Mouse (Mus musculus): ENCODE data around the gene Ccdc6.

The Ccdc6 gene

GRCm38 (mm10) chr10:70135680-70136079, 38.8 kb downstream of the Ccdc6 start:
- DNase-seq = no peak

DNA sequence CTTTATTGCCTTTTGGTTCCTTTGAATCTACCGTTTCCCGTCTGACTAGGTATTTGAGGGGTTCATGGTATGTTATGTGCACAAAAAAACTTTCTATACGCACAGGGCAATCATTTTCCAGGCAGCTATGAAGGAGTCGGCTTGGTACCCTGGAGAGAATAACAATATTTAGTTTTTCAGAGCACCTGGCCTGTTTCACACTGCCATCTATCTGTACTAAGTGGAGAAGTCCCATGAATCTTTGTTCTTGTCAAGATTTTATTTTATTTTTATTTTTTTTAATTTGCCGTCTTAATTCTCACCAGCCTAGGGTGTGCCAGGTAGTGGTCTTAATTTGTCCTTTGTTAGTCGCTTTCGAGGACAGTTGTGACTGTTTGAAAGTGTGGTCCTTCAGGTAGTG, 40.7 kb downstream of the Ccdc6 start:
- DNase-seq = no peak

DNA sequence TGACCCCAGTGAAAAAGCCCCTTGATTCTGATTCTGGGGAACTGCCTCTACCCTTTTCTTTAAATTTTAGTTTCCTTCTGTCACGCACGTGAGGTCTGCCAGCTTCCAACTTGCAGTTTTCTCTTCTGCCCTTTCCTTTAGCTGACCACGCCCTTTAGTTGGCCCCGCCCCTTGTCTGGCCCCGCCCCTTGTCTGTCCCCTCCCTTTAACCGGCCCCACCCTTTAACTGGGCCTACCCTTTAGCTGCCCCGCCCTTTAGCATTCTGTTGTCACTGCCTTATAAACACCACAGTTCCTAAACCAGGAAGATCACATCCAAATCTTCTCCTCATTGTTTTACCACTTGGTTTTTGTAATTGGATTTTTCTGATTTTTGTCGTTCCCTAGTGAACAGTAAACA, 41.2 kb downstream of the Ccdc6 start:
- DNase-seq = no peak

GRCm38 (mm10) chr10:70139368-70139767, 42.4 kb downstream of the Ccdc6 start:
- no peak for DNase-seq

DNA sequence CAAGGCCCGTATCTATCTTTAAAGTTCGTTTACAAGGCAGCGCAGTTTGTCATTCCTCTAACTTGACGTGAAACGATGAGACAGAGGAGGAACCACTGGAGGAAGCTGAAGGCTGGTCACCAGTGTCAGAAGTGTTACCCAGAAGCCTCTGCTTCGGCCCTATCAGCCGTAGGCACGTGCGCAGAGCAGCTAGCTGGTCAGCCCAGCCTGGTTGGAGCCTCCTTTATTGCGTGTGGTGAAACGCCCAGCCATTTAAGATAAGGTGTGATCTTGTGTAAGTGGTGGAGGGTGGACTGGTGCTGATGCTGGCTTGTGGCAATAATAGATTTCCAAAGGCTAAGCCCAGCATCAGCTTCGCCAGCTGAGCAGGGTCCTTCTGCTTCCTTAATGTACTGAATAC, 43.5 kb downstream of the Ccdc6 start:
- no peak for DNase-seq

GRCm38 (mm10) chr10:70142623-70143022, 45.7 kb downstream of the Ccdc6 start:
- DNase-seq = no peak

GRCm38 (mm10) chr10:70144004-70144557, 47.2 kb downstream of the Ccdc6 start:
- DNase-seq = no peak

DNA sequence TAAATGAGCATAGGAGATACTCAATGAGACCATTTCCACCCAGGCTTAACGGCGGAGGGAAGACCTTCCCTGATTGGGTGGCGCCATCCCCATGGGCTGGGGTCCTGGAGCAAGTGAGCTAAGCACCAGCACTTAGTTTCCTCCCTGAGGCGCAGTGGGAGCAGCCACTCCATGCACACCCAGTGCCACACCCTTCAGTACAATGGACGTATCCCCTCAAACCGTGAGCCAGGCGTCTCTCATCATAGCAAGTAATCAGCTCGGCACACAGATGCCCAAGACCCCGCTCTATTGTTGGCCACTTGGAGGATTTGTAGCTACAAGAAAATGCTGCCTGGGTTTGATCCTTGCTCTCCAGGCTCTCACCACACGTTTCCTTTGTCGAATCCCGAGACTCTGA, 49.0 kb downstream of the Ccdc6 start:
- DNase-seq = no peak

DNA sequence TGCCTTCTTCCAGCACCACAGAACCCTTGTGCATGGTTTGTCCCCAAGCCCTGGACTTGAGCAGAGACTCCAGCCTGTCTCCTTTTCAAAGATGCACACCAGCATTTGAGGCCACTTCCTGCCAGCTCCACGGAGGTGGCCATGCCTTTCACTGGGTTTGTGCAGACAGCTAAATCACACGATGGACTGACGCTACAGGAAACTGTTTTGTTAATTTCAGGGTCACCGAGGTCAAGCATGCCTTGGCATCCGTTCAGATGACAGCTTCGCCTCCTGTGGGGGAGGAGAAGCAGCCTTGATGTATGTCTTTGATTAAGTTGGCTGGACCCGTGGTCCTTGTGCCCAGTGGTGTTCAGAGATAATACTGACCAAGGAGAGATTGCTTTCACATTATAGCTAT, 52.2 kb downstream of the Ccdc6 start:
- no peak for DNase-seq

DNA sequence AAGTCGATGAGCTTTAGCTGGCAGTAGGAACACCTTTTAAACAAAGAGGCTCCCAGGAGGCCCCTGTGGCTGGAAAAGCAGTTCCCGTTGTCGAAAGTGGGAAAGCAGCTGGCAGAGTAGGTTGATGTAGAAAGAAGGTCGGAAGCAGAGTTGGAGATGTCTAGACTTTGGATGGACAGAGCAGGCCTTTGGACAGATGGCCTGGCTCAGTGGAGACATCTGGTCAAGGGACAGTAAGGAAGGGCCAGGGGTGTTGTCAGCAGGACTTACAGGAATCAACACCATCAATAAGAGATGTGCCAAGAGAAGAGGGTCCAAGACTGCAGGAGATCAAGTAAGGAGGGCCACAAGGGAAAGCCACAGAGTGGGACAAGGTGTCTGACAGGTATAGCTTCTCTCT, 53.4 kb downstream of the Ccdc6 start:
- DNase-seq = no peak

DNA sequence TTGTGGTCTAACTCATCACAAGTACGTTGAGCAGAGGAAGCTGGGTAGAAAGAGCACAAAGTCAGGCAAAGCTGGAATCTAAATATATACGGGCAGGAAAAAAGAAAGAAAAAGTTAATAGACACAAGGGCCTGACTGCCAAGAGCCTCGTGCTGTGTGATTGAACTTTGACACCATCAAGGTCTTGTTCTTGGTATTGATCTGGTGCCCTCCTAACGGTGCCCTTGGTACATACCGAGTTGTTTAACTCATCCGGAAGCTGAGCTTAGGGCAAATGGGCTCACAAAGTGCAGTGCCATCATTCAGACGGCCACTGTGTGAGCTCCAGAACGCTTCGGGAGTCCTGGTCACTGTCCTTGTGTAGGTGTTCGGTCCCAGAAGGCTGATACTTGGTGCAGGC, 54.2 kb downstream of the Ccdc6 start:
- no peak for DNase-seq

GRCm38 (mm10) chr10:70152190-70152743, 55.3 kb downstream of the Ccdc6 start:
- no peak for DNase-seq

DNA sequence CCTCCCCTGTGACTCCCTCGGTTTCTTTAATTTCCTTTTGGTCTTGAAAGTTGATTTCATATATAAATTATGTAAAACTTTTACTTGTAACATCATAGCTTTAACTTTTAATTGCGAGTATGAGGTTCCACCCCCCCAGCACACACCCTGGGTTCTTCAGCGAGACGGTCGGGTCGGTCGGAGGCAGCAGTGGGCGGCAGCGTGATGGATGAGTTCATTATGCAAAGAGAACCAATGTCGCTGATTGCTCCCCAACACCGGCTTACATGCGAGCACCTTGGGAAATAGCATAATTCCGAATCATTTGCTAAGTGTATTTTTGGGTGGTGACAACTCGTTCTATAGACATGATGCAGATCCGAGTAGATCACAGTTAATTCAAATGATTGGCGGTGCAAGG, 56.9 kb downstream of the Ccdc6 start:
- DNase-seq = no peak

DNA sequence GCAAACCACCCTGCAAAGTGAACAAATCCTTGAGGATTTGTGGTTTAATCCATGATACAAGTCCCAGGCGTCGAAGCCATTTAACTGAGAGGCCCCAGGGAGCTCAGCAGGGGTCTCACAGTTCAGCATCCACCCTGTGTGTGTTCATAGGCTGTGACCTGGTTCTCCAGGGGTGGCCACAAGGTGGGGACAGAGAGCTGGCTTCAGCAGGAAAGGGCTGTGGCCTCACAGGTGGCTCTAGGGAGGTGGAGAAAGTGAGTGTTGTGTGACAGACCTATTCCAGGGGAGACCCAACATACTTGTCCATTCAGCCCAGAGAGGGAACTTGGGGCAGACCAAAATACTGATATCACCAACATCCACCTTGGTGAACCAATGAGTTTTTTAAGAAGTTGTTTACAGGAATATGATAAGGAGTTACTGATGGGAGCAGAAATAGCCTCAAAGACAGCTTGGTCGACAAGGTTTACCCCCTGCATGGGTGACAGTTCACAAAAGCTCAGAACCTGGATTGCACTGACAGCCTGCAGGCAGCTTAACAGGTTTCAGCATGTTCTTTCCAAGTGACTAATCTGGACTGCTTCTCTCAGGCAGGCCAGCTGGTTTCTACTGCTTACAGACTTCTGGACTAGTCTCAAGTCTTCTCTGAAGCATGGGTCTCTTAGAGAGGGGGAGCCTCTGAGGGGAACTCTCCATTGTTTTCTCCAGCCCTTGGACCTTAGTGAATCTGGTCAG, 59.7 kb downstream of the Ccdc6 start:
- no peak for DNase-seq

DNA sequence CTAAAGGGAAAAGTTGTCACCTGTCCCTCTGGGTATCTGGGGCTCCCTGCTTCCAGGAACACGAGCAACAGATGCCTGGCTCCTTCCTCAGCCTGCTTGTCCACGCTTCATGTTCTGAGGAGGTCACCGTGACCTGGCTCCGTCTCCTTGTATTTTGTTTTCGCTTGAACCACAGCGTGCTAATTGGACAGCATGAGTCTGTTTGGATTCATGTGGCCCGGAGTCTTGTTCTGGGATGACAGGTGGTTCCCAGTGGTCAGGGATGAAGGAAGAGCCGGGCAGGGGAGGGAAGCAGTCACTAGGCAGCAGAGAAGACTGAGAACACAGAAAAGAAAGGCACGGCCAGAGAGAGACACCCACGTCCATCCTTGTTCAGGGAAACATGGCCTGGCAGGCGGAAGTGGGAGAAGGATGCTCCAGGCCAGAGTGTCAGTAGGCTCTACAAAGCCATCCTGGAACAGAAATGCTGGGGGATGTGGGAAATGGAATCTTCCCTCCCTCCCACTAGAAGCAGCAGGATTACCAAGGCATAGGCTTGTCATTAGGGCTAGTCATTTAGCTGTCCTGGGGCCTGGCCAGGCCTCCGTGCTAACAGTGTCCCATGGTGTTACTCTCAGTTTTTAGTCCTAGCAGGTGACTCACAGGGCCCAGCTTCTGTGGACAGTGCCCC, 62.9 kb downstream of the Ccdc6 start:
- no peak for DNase-seq

DNA sequence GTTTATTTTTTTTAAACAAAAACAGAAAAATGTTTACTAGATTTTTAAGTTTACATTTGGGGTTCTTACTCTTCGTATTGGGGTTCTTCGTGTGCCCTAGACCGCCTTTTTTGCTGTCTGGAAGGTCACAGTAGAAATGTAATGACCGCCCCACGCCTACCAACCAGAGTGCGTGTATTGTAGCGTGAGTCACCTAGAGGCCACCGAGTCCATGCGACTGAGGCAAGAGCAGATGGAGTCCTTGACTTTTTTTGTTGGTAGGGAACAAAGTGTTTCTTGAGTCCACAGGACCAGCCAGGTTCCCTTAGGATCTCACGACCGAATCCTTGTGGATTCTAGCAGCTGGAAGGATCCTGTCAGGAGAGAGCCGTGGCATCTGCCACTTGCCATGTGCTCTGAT, 63.9 kb downstream of the Ccdc6 start:
- no peak for DNase-seq

DNA sequence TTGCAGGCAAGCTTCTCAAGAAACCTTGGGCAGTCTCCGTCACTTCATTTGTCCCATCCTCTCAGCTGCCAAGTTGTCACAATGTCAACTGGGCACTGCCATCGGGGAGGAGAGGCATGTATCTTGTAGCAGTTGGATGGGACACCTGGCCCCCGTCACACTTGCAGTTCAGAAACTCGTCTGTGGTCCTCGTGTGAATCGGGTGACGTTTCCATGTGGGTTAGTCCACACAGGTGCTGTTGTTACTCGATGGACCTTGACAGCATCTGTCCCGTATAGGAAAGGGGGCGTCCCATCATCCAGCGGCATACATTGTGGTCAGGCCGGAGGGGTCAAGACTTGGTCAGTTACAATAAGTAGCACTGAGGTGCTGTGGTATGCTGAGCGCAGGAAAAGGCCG, 64.6 kb downstream of the Ccdc6 start:
- DNase-seq = no peak

DNA sequence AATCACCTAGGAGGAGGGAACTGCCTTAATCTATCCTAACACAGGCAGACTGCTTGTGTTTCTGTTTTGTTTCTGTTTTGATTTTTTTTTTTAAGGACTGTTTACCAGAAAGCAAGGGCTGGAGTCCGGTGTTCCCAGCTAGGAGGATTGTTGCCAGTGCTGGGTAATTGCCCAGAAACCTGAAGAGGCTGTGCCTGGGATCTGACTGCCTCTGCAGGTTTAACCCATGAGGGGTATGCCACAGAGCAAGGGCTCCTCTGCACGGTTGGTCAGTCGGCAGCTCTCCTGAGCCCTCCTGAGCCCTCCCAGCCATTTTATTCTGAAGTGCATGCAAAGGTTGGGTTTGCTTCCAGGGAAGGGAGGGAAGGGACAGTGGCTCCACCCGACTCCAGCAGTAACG, 66.8 kb downstream of the Ccdc6 start:
- no peak for DNase-seq

GRCm38 (mm10) chr10:70165877-70166276, 69.0 kb downstream of the Ccdc6 start:
- DNase-seq = no peak

DNA sequence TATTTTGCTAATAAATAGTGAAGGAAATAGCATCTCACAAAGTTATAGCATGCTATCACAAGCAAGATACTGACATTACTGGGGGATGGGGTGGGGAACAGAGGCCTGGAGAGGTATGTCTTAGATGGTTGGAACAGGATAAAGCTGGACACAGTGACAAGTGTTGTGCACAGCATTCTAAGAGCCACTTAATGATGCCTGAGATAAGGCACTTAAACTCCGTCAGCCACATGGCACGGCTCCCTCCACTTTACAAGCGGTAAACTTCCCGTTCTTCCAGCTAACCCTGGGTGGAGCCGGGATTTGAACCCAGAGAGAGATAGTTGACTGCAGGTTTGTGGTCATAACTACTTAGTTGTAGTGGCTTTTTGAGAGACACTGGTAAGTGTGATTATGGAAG, 69.5 kb downstream of the Ccdc6 start:
- no peak for DNase-seq

- no peak for DNase-seq
These were observed 70.7 kb downstream of the Ccdc6 start for GRCm38 (mm10) chr10:70167625-70168024.

DNA sequence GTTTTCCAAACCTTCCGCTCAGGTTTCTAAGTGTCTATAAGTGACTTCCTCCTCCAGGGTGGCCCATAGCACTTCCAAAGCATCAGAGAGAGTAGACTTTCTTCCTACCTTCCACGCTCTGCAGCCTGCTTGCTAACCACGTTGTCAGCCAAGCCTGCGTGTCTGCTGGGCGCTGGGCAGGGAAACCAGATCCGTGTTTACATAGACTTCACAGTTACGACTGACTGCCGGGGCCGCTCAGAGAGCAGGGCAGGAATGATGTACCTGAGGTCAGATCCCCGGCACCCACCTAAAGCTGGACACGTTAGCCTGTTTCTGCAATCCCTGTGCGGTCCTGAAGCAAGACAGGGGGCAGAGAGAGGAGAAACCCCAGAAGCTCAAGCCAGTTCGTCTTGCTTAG, 71.5 kb downstream of the Ccdc6 start:
- no peak for DNase-seq

DNA sequence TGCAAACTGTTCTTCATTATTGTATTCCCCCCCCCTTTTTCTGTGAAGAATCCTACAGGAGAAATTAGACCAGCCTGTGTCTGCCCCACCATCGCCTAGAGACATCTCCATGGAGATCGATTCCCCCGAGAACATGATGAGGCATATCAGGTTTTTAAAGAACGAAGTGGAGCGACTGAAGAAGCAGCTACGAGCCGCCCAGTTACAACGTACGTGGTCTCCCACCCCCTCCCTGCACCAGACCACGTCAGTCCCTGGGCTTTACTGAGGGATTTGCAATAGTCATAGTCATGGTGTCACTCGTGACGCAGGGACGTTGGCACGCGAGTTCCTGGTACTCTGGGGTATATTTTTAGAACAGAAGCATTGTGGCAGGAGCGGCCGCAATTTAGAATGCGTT, 72.1 kb downstream of the Ccdc6 start:
- DNase-seq = no peak

DNA sequence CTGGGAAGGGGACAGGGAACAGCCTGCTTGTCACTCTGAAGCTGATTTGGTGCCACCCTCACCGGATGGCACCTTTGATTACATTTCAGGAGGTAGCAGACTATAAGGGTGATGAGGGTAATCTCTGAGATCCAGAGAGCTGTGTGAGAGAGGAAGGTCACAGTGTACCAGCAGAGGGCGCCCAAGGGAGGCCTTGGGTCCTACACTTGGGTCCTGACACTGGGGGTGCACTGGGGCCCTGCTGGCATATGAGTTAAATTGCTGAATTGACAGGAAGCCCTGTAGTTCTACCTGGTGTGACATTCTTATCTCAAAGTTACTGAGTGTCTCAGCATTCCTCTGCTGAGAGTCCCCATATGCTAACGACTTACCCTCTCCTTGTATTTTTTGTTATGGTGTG, 76.4 kb downstream of the Ccdc6 start:
- peak; percentile 67 for DNase-seq

All from kidney, adult 11 months (tissue).